Mouse (Mus musculus): Measurements from ENCODE around the gene Nipsnap1. TPM values are rescaled to one million over a fixed set of nuclear protein-coding genes. Genes with fewer than 3 reads are reported as not detected.

Nipsnap1 gene
- polyA plus RNA-seq, 1 experiment: 15.1 TPM

DNA sequence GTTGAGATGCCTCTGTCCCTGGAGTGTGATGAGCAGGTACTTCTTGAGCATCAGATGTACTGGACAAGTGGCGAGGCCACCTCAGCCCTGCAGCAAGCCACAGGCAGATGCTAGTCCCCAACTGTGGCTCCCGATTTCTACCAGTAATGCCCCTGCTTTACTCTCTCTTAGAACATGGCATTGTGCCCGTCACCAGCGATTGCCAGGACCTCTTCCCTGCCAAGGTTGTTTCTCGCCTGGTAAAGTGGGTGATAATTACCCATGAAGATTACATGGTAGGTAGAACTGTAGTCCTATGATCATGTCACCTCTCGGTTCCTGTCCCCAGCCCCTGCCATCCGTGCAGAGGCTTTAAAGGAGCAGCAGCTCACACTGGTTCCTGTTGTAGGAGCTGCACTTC is 48.0 kb downstream of the Nipsnap1 start:
- TF ChIP-seq CTCF (IDR thresholded peaks at IDR 0.05; ENCODE audit: control insufficient read depth, insufficient read depth, insufficient read length) (no peak), FOSL1 (IDR thresholded peaks at IDR 0.05; ENCODE audit: insufficient read depth, low read length, poor library complexity, severe bottlenecking) (no peak), MYOG (IDR thresholded peaks at IDR 0.05; ENCODE audit: control insufficient read depth, extremely low read depth, insufficient read length) (no peak), CEBPB (IDR thresholded peaks at IDR 0.05; ENCODE audit: low read depth) (no peak), MYOD1 (IDR thresholded peaks at IDR 0.05; ENCODE audit: control insufficient read depth, insufficient read length, low read depth) (no peak), USF1 (IDR thresholded peaks at IDR 0.05; ENCODE audit: low read depth) (no peak), MAX (IDR thresholded peaks at IDR 0.05) (no peak)
- H3ac ChIP-seq (ENCODE audit: control insufficient read depth, insufficient read length, low read depth): no peak overlapping the region
- peaks cover 91% of the 10 kb centered on the region for H3K36me3 ChIP-seq (ENCODE audit: control insufficient read depth, insufficient read depth)

DNA sequence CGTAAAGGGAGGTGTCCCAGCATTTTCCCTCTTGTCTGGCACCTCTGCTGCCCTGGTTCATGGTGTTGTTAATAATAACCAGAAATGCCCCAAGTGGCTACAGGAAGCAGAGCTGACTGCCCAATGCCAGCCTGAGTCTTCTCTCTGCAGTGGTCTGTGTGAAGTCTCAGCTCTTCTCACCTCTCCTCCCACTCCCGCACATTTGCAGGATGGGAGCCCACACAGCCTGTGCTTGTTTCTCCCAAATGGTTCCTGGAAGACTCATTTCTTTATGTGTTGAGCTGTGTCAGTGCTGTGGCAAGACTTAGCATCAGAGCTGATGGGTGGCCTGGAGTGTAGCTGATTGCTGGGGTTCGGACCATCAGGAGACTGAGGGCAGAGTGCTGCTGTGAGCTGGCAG is 53.5 kb downstream of the Nipsnap1 start:
- Histone ChIP-seq H3K36me3 (ENCODE audit: control insufficient read depth, insufficient read depth) (peaks cover 69% of the 10 kb centered on the region), H3K79me3 (ENCODE audit: low read depth) (no peaks in the 10 kb centered on the region)

More for the DNA sequence above, 48.0 kb downstream of the Nipsnap1 start:
- Histone ChIP-seq H3K4me3 (ENCODE audit: insufficient read depth, poor library complexity, severe bottlenecking) (no peak overlapping the region), H3K79me2 (ENCODE audit: control insufficient read depth, insufficient read depth) (no peaks in the 10 kb centered on the region), H3K79me3 (ENCODE audit: low read depth) (no peaks in the 10 kb centered on the region), H3K27me3 (ENCODE audit: control insufficient read depth, insufficient read depth, insufficient read length) (no peaks in the 10 kb centered on the region)

DNA sequence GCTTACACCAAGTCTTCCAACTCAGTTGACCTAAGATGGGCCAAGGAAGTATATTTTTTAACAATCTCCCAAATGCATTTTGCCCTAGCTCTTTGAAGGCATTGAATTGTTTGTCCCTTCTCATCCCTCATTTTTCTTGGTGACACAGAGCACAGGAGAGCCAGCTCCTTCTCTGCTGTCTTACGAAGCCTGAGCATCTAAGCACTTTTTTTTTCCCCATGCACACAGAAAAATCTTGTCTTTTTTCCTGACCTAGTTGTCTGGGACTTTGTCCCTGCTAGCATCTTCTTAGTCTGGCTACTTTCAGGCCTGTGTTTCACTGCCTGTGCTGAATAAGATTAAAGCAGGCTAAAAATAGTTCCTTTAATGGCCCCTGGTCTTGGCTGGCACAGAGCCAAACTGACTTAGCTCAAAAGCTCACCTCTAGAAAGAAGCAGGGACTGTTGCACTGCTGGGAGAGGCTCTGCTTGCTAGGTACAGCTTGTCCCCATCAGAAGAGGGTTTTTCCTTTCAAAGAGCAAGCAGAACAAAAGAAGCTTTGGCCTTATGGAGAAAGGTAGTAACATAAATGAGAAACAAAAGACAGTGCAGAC is 57.4 kb downstream of the Nipsnap1 start:
- Histone ChIP-seq H3K79me2 (ENCODE audit: control insufficient read depth, insufficient read depth) (no peaks in the 10 kb centered on the region), H3K79me3 (ENCODE audit: low read depth) (no peaks in the 10 kb centered on the region), H3K27me3 (ENCODE audit: control insufficient read depth, insufficient read depth, insufficient read length) (no peaks in the 10 kb centered on the region), H3K36me3 (ENCODE audit: control insufficient read depth, insufficient read depth) (peaks cover 35% of the 10 kb centered on the region), H3ac (ENCODE audit: control insufficient read depth, insufficient read length, low read depth) (no peak overlapping the region), H3K4me3 (ENCODE audit: insufficient read depth, poor library complexity, severe bottlenecking) (no peak overlapping the region)
- no peak for TF ChIP-seq MYOD1 (IDR thresholded peaks at IDR 0.05; ENCODE audit: control insufficient read depth, insufficient read length, low read depth)
- no peak for TF ChIP-seq FOSL1 (IDR thresholded peaks at IDR 0.05; ENCODE audit: insufficient read depth, low read length, poor library complexity, severe bottlenecking)
- TF ChIP-seq MAX (IDR thresholded peaks at IDR 0.05): no peak
- TF ChIP-seq USF1 (IDR thresholded peaks at IDR 0.05; ENCODE audit: low read depth): no peak
- TF ChIP-seq CTCF (IDR thresholded peaks at IDR 0.05; ENCODE audit: control insufficient read depth, insufficient read depth, insufficient read length): no peak
- TF ChIP-seq CEBPB (IDR thresholded peaks at IDR 0.05; ENCODE audit: low read depth): no peak
- no peak for TF ChIP-seq MYOG (IDR thresholded peaks at IDR 0.05; ENCODE audit: control insufficient read depth, extremely low read depth, insufficient read length)

More for the DNA sequence above, 53.5 kb downstream of the Nipsnap1 start:
- no peak overlapping the region for H3K4me3 ChIP-seq (ENCODE audit: insufficient read depth, poor library complexity, severe bottlenecking)
- no peaks in the 10 kb centered on the region for H3K79me2 ChIP-seq (ENCODE audit: control insufficient read depth, insufficient read depth)
- H3K27me3 ChIP-seq (ENCODE audit: control insufficient read depth, insufficient read depth, insufficient read length): no peaks in the 10 kb centered on the region
- TF ChIP-seq MYOG (IDR thresholded peaks at IDR 0.05; ENCODE audit: control insufficient read depth, extremely low read depth, insufficient read length) (no peak), FOSL1 (IDR thresholded peaks at IDR 0.05; ENCODE audit: insufficient read depth, low read length, poor library complexity, severe bottlenecking) (no peak), CEBPB (IDR thresholded peaks at IDR 0.05; ENCODE audit: low read depth) (no peak), MAX (IDR thresholded peaks at IDR 0.05) (no peak), CTCF (IDR thresholded peaks at IDR 0.05; ENCODE audit: control insufficient read depth, insufficient read depth, insufficient read length) (no peak), MYOD1 (IDR thresholded peaks at IDR 0.05; ENCODE audit: control insufficient read depth, insufficient read length, low read depth) (no peak), USF1 (IDR thresholded peaks at IDR 0.05; ENCODE audit: low read depth) (no peak)
- no peak overlapping the region for H3ac ChIP-seq (ENCODE audit: control insufficient read depth, insufficient read length, low read depth)

DNA sequence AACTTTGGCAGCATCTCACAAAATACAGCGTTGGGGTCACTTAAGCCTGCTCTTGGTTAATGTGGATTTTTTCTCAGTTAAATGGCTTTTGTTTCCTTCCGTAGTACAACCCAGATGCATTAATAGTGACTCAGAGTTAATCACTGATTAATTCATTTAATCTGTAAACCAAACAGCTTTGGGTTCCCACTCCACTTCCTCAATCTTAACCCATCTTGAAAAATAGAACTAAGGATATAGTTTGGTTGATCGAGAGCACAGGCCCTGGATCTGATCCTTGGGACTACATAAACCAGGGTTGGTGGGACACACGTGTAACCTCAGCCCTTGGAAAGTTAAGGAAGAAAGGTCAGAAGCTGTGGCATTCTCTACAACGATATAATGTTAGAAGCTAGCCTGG is 62.5 kb downstream of the Nipsnap1 start:
- Histone ChIP-seq H3K79me2 (ENCODE audit: control insufficient read depth, insufficient read depth) (no peaks in the 10 kb centered on the region), H3K4me3 (ENCODE audit: insufficient read depth, poor library complexity, severe bottlenecking) (no peak overlapping the region), H3ac (ENCODE audit: control insufficient read depth, insufficient read length, low read depth) (no peak overlapping the region), H3K36me3 (ENCODE audit: control insufficient read depth, insufficient read depth) (no peaks in the 10 kb centered on the region), H3K79me3 (ENCODE audit: low read depth) (no peaks in the 10 kb centered on the region), H3K27me3 (ENCODE audit: control insufficient read depth, insufficient read depth, insufficient read length) (no peaks in the 10 kb centered on the region)
- TF ChIP-seq MYOD1 (IDR thresholded peaks at IDR 0.05; ENCODE audit: control insufficient read depth, insufficient read length, low read depth): no peak
- no peak for TF ChIP-seq MAX (IDR thresholded peaks at IDR 0.05)

Small RNA genes within 50 kb of the gene (microRNA-seq; reads per million reads assigned to microRNA genes)
- not detected for gene Mir6918 (ENCODE audit: borderline microRNAs expressed)

Other genes with a start within 250 kb of the Nipsnap1 start
- 22.6 TPM for gene Ascc2, start 236.2 kb upstream of the Nipsnap1 start, polyA plus RNA-seq (2012; fragmentation: generic; extraction: Trizol)
- gene Uqcr10, start 169.6 kb upstream of the Nipsnap1 start, polyA plus RNA-seq (2012; fragmentation: generic; extraction: Trizol): 905 TPM
- gene Zmat5, start 169.3 kb upstream of the Nipsnap1 start, polyA plus RNA-seq (2012; fragmentation: generic; extraction: Trizol): 41.5 TPM
- gene Cabp7, start 127.2 kb upstream of the Nipsnap1 start, polyA plus RNA-seq (2012; fragmentation: generic; extraction: Trizol): 0.06 TPM
- 36.2 TPM for gene Nf2, start 24.4 kb upstream of the Nipsnap1 start, polyA plus RNA-seq (2012; fragmentation: generic; extraction: Trizol)
- 44.1 TPM for gene Thoc5, start 21.4 kb downstream of the Nipsnap1 start, polyA plus RNA-seq (2012; fragmentation: generic; extraction: Trizol)
- 0.02 TPM for gene Nefh, start 74.1 kb downstream of the Nipsnap1 start, polyA plus RNA-seq (2012; fragmentation: generic; extraction: Trizol)
- gene Ap1b1, start 112.9 kb downstream of the Nipsnap1 start, polyA plus RNA-seq (2012; fragmentation: generic; extraction: Trizol): 40.9 TPM
- gene Rasl10a, start 184.2 kb downstream of the Nipsnap1 start, polyA plus RNA-seq (2012; fragmentation: generic; extraction: Trizol): 1.0 TPM
- 104 TPM for gene Gas2l1, start 191.4 kb downstream of the Nipsnap1 start, polyA plus RNA-seq (2012; fragmentation: generic; extraction: Trizol)
- 12.0 TPM for gene Rhbdd3, start 225.0 kb downstream of the Nipsnap1 start, polyA plus RNA-seq (2012; fragmentation: generic; extraction: Trizol)
- 178 TPM for gene Ewsr1, start 225.3 kb downstream of the Nipsnap1 start, polyA plus RNA-seq (2012; fragmentation: generic; extraction: Trizol)

Data from C2C12 (cell line).